Mouse (Mus musculus): ENCODE data around the gene Eif4g2.

The Eif4g2 gene

GRCm38 (mm10) chr7:111082822-111083732 lies at the start of gene Eif4g2:
TSS of gene Eif4g2 (minus strand) at chr7:111083030.
- peak; percentile 99 for DNase-seq (ENCODE audit: low spot score)

GRCm38 (mm10) chr7:111132596-111132995 lies 49.8 kb upstream of the Eif4g2 start:
- DNase-seq (ENCODE audit: low spot score) = no peak

- no peak for DNase-seq (ENCODE audit: low spot score)
These were observed 44.0 kb upstream of the Eif4g2 start for GRCm38 (mm10) chr7:111126636-111127395.

- no peak for DNase-seq (ENCODE audit: low spot score)
These were observed 41.1 kb upstream of the Eif4g2 start for GRCm38 (mm10) chr7:111123761-111124546.

GRCm38 (mm10) chr7:111122531-111123130 lies 39.8 kb upstream of the Eif4g2 start:
- DNase-seq (ENCODE audit: low spot score) = peak; percentile 97

- peak; percentile 75 for DNase-seq (ENCODE audit: low spot score)
These were observed 39.3 kb upstream of the Eif4g2 start for GRCm38 (mm10) chr7:111122084-111122530.

GRCm38 (mm10) chr7:111121522-111121921 lies 38.7 kb upstream of the Eif4g2 start:
- no peak for DNase-seq (ENCODE audit: low spot score)

- no peak for DNase-seq (ENCODE audit: low spot score)
These were observed 26.7 kb upstream of the Eif4g2 start for GRCm38 (mm10) chr7:111109561-111109960.

GRCm38 (mm10) chr7:111109161-111109560 lies 26.3 kb upstream of the Eif4g2 start:
- DNase-seq (ENCODE audit: low spot score) = no peak

- DNase-seq (ENCODE audit: low spot score) = no peak
These were observed 15.4 kb upstream of the Eif4g2 start for GRCm38 (mm10) chr7:111098196-111098595.

GRCm38 (mm10) chr7:111095169-111095568 lies 12.3 kb upstream of the Eif4g2 start:
- DNase-seq (ENCODE audit: low spot score) = no peak

- DNase-seq (ENCODE audit: low spot score) = no peak
These were observed 2.3 kb upstream of the Eif4g2 start for GRCm38 (mm10) chr7:111085153-111085552.

GRCm38 (mm10) chr7:111084443-111084842 lies 1.6 kb upstream of the Eif4g2 start:
- no peak for DNase-seq (ENCODE audit: low spot score)

GRCm38 (mm10) chr7:111083733-111084120 lies 897 bp upstream of the Eif4g2 start:
- no peak for DNase-seq (ENCODE audit: low spot score)

GRCm38 (mm10) chr7:111082043-111082821 lies 598 bp downstream of the Eif4g2 start:
- DNase-seq (ENCODE audit: low spot score) = peak; percentile 88

GRCm38 (mm10) chr7:111080876-111081275 lies 2.0 kb downstream of the Eif4g2 start:
- DNase-seq (ENCODE audit: low spot score) = no peak

- no peak for DNase-seq (ENCODE audit: low spot score)
These were observed 2.8 kb downstream of the Eif4g2 start for GRCm38 (mm10) chr7:111080026-111080425.

GRCm38 (mm10) chr7:111078271-111078670 lies 4.6 kb downstream of the Eif4g2 start:
- DNase-seq (ENCODE audit: low spot score) = no peak

- no peak for DNase-seq (ENCODE audit: low spot score)
These were observed 7.5 kb downstream of the Eif4g2 start for GRCm38 (mm10) chr7:111075288-111075687.

- DNase-seq (ENCODE audit: low spot score) = no peak
These were observed 10.4 kb downstream of the Eif4g2 start for GRCm38 (mm10) chr7:111072410-111072809.

- no peak for DNase-seq (ENCODE audit: low spot score)
These were observed 12.7 kb downstream of the Eif4g2 start for GRCm38 (mm10) chr7:111070167-111070496.

Measured in testis, postnatal 14 days (tissue).